Mouse (Mus musculus) CH12.LX (cell line): Measurements from ENCODE around the gene Gtsf1. TPM values are rescaled to one million over a fixed set of nuclear protein-coding genes. Genes with fewer than 3 reads are reported as not detected.

Experiments
- DNase-seq: peaks from one replicate; pipeline ENCODE4 v3.0.0-alpha.2; 2013; ENCODE audit errors: extremely low read depth
- H3K27ac ChIP-seq: 2 replicates; pipeline ENCODE4 v1.5.1; 2012; ENCODE audit warnings: low read depth, mild to moderate bottlenecking, control low read depth, moderate library complexity; ENCODE audit not compliant: insufficient read depth
- H3K27me3 ChIP-seq: replicated peaks from 2 replicates; pipeline ENCODE3; 2012; ENCODE audit warnings: inconsistent platforms
- H3K36me3 ChIP-seq, 2 experiments: replicated peaks in 1 of 2; 2 replicates each; pipeline versions ENCODE3 to v1.6.1; 2012; ENCODE audit warnings: inconsistent platforms in 1 of 2, low read length in 1 of 2, mild to moderate bottlenecking in 1 of 2, mixed read lengths in 1 of 2, moderate library complexity in 1 of 2; ENCODE audit not compliant: control insufficient read depth in 1 of 2, insufficient read depth in 1 of 2
- H3K4me1 ChIP-seq, 2 experiments: 2 replicates each; pipeline ENCODE4 v1.6.1; 2012; ENCODE audit warnings: inconsistent platforms in 1 of 2, moderate library complexity in 1 of 2; ENCODE audit not compliant: insufficient read depth in 2 of 2, control insufficient read depth in 1 of 2
- H3K4me2 ChIP-seq: 2 replicates; pipeline ENCODE4 v1.6.1; 2012; ENCODE audit warnings: low read depth, mild to moderate bottlenecking, control low read depth; ENCODE audit not compliant: poor library complexity, insufficient read depth, severe bottlenecking
- H3K4me3 ChIP-seq, 3 experiments: fragments of 150-350 bp in 1 of 3; sonication (generic) in 1 of 3; replicated peaks in 1 of 3; 2 replicates each; pipeline versions ENCODE3 to v1.5.1; 2011 to 2012; ENCODE audit warnings: low read depth in 2 of 3, low read length in 2 of 3, mild to moderate bottlenecking in 2 of 3, moderate library complexity in 2 of 3, control low read depth in 1 of 3, improper control_type of control experiment in 1 of 3, inconsistent platforms in 1 of 3, mixed read lengths in 1 of 3; ENCODE audit not compliant: poor library complexity in 1 of 3
- H3K79me2 ChIP-seq: replicated peaks from 2 replicates; pipeline ENCODE4 v1.6.1; 2012; ENCODE audit warnings: mild to moderate bottlenecking, moderate library complexity; ENCODE audit not compliant: control insufficient read depth, poor library complexity, insufficient read depth, severe bottlenecking; ENCODE audit errors: extremely low read depth
- H3K9ac ChIP-seq: 2 replicates; pipeline ENCODE4 v1.6.1; 2012; ENCODE audit warnings: low read depth, mild to moderate bottlenecking, control low read depth, moderate library complexity; ENCODE audit not compliant: insufficient read depth
- H3K9me3 ChIP-seq: replicated peaks from 2 replicates; pipeline ENCODE3; 2012; ENCODE audit warnings: low read length, inconsistent platforms, mixed read lengths
- BHLHE40 ChIP-seq: IDR thresholded peaks from 2 replicates; pipeline ENCODE4 v1.6.1; 2011; ENCODE audit warnings: mild to moderate bottlenecking, low read depth, low read length, improper control_type of control experiment
- CHD1 ChIP-seq: IDR thresholded peaks from 2 replicates; pipeline ENCODE4 v1.6.1; 2012; ENCODE audit warnings: low read depth, low read length, improper control_type of control experiment, inconsistent platforms
- E2F4 ChIP-seq: IDR thresholded peaks from 2 replicates; pipeline ENCODE4 v1.6.1; 2011; ENCODE audit warnings: low read depth, low read length, improper control_type of control experiment; ENCODE audit not compliant: insufficient replicate concordance
- ELF1 ChIP-seq: IDR thresholded peaks from 2 replicates; pipeline ENCODE4 v1.6.1; 2014; ENCODE audit warnings: low read depth, mild to moderate bottlenecking, inconsistent platforms, low read length, improper control_type of control experiment
- ETS1 ChIP-seq: conservative IDR thresholded peaks from 2 replicates; pipeline ENCODE4 v1.6.1; 2012; ENCODE audit warnings: low read depth, mild to moderate bottlenecking, inconsistent platforms, low read length, improper control_type of control experiment, moderate library complexity
- GABPA ChIP-seq: IDR thresholded peaks from 2 replicates; pipeline ENCODE4 v1.6.1; 2012; ENCODE audit warnings: low read depth, low read length, improper control_type of control experiment, inconsistent platforms; ENCODE audit not compliant: insufficient replicate concordance
- KAT2A ChIP-seq: IDR thresholded peaks from 2 replicates; pipeline ENCODE4 v1.6.1; 2012; ENCODE audit warnings: low read length, improper control_type of control experiment, inconsistent platforms; ENCODE audit not compliant: insufficient replicate concordance
- MAFK ChIP-seq: IDR thresholded peaks from 2 replicates; pipeline ENCODE4 v1.6.1; 2011; ENCODE audit warnings: low read length, improper control_type of control experiment; ENCODE audit not compliant: insufficient replicate concordance
- MAX ChIP-seq: IDR thresholded peaks from 2 replicates; pipeline ENCODE4 v1.6.1; 2011; ENCODE audit warnings: low read length, improper control_type of control experiment
- MAZ ChIP-seq: IDR thresholded peaks from 2 replicates; pipeline ENCODE4 v1.6.1; 2012; ENCODE audit warnings: low read depth, mild to moderate bottlenecking, inconsistent platforms, low read length, improper control_type of control experiment, moderate library complexity
- NELFE ChIP-seq: IDR thresholded peaks from 2 replicates; pipeline ENCODE4 v1.6.1; 2011; ENCODE audit warnings: low read depth, low read length, improper control_type of control experiment
- POLR2A ChIP-seq: IDR thresholded peaks from 2 replicates; pipeline ENCODE4 v1.6.1; 2011; ENCODE audit warnings: low read depth, mild to moderate bottlenecking, improper control_type of control experiment, low read length
- POLR2AphosphoS2 ChIP-seq: IDR thresholded peaks from 2 replicates; pipeline ENCODE4 v1.6.1; 2011; ENCODE audit warnings: low read depth, low read length, improper control_type of control experiment
- USF1 ChIP-seq: IDR thresholded peaks from 2 replicates; pipeline ENCODE4 v1.6.1; 2014; ENCODE audit warnings: low read depth, mild to moderate bottlenecking, inconsistent platforms, low read length, improper control_type of control experiment
- ZC3H11A ChIP-seq: IDR thresholded peaks from 2 replicates; pipeline ENCODE4 v1.6.1; 2012; ENCODE audit warnings: low read depth, mild to moderate bottlenecking, inconsistent platforms, low read length, improper control_type of control experiment
- dilution Hi-C: fragments of 300-500 bp; cut with MboI; formaldehyde crosslinking; loops from 2 replicates; pipeline ENCODE4 v1.14.3; 2020; ENCODE audit warnings: low sequenced_read_pairs; ENCODE audit not compliant: extremely low pct_unique_long_range_greater_than_20kb, extremely low pct_ligation_motif_present
- in situ Hi-C: fragments of 300-500 bp; cut with MboI; formaldehyde crosslinking; loops from 3 replicates; pipeline ENCODE4 v1.14.3; 2019; ENCODE audit warnings: low sequenced_read_pairs, low pct_ligation_motif_present, low pct_unique_long_range_greater_than_20kb, mixed read lengths
- polyA plus RNA-seq: library from polyadenylated mRNA; unstranded; fragments of >175 nt; gene quantifications from 2 replicates; pipeline ENCODE4 v1.2.1, GENCODE M21; 2012; ENCODE audit warnings: low read depth; ENCODE audit not compliant: insufficient read length
- total RNA-seq, 2 experiments: library from RNA; depleted of rRNA; stranded (reverse); fragments of 300-350 nt in 1 of 2; fragments of >200 nt in 1 of 2; gene quantifications; 2 replicates each; pipeline ENCODE4 v1.2.3; 2012 to 2014

Gtsf1 gene
- total and polyA plus RNA-seq, 3 experiments, result not detected

DNA sequence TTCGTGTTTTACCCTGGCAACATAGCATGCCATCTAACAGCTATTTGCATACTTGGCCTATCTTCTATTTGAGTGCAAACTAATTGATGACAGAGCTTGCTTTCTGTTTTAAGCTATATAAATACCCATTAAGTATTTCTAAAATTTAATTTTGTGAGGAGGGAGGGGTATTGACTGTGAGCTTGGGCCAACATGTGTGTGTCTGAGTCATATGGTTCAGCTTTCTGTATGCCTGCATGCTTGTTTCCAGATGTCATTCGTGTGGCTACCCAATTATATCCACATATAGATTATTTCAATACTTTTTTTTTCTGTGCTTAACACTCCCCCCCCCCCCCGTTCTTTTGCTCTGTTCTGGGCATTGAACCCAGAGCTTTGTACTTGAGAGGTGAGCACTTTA, 42.0 kb upstream of the Gtsf1 start:
- dilution Hi-C loops, result no loop called here
- H3K27me3 ChIP-seq, result no peaks in the 10 kb centered on the region
- H3K27ac ChIP-seq, result no peak overlapping the region
- TF ChIP-seq MAZ, result no peak
- no peak for TF ChIP-seq ELF1
- TF ChIP-seq ETS1, result no peak
- TF ChIP-seq MAX, result no peak
- TF ChIP-seq NELFE, result no peak
- no peak for TF ChIP-seq MAFK
- no peak for TF ChIP-seq USF1
- no peak for TF ChIP-seq KAT2A
- no peak for TF ChIP-seq ZC3H11A
- TF ChIP-seq GABPA, result no peak
- H3K4me2 ChIP-seq, result no peak overlapping the region
- no peak for DNase-seq
- no peak overlapping the region for H3K9ac ChIP-seq
- H3K36me3 ChIP-seq, result peaks cover 63 to 93% of the 10 kb centered on the region in 2 experiments
- H3K4me1 ChIP-seq, result no peaks in the 10 kb centered on the region; a peak in 1 of 4 replicates
- H3K79me2 ChIP-seq, result no peaks in the 10 kb centered on the region
- no peaks in the 10 kb centered on the region for H3K9me3 ChIP-seq
- in situ Hi-C loops, result no loop called here
- H3K4me3 ChIP-seq, result no peak overlapping the region

DNA sequence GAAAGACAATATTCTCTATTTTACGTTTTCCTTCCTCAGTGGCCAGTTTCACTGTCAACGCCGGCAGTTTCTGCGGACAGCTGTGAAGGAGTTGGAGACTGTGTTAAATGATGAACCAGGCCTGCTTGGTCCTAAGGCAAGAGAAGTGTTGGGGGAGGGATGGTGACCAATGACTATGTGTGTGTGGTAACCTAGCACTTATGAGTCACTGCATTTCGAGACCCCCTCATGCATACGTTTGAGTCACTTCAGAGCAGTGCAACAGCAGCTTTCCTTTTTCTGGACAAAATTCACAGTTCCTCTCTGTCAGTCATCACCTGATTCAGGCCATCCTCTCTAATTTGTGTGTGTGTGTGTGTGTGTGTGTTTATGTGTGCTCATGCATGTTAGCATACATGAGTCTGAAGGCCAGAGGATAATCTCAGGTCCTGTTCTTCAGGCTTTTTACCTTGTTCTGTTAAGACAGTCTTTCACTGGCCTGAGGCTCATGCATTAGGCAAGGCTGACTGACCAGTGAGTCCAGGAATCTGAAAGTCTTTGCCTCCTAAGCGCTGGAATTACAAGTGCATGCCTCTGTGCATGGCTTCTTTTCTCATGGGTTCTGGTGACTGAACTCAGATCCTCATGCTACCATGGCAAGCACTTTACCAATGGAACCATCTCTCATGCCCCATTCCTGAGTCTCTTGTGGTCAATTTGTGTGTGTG, 41.4 kb upstream of the Gtsf1 start:
- dilution Hi-C loops (no loop called here), in situ Hi-C loops (no loop called here)
- Histone ChIP-seq H3K9me3 (no peaks in the 10 kb centered on the region), H3K27me3 (no peaks in the 10 kb centered on the region), H3K27ac (no peak overlapping the region), H3K9ac (no peak overlapping the region), H3K4me3 (no peak overlapping the region), H3K4me2 (no peak overlapping the region), H3K36me3 (peaks cover 66 to 93% of the 10 kb centered on the region in 2 experiments), H3K79me2 (no peaks in the 10 kb centered on the region), H3K4me1 (no peaks in the 10 kb centered on the region; a peak in 1 of 4 replicates)
- no peak for DNase-seq
- TF ChIP-seq POLR2A, result no peak
- TF ChIP-seq KAT2A, result no peak
- no peak for TF ChIP-seq BHLHE40
- no peak for TF ChIP-seq MAZ
- TF ChIP-seq CHD1, result no peak
- no peak for TF ChIP-seq E2F4
- TF ChIP-seq POLR2AphosphoS2, result no peak
